Mouse (Mus musculus): ENCODE measurements around the gene Ffar1.

DNA sequence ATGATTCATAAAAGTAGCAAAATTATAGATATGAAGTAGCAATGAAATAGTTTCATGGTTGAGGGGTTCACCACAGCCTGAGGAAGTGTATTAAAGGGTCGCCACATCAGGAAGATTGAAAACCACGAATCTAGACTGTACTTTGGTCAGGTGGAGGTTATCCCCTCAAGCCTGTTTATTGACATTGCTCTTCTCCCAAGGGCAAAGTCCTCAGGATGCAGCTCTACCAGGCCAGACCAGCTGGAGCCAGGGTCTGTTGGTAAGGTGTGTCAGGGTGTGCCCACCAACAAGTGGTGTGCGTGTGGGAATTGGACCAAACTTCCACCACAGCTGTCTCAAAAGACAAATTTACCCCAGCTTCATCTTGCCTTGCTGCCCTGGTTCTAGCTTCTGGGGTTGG, 33.9 kb upstream of the Ffar1 start:
- TF ChIP-seq EP300 (IDR thresholded peaks at IDR 0.05; ENCODE audit: low read depth) (no peak), CTCF (IDR thresholded peaks at IDR 0.05; ENCODE audit: low read depth) (no peak)

Data from liver, embryonic 14.5 days (tissue).